Mouse (Mus musculus) cortical plate, adult 2 months (tissue): ENCODE results near the gene Rxfp1.

Source experiments
- CTCF ChIP-seq: fragments of 200-500 bp; IDR thresholded peaks from 2 replicates; pipeline ENCODE4 v1.5.1; 2011; ENCODE audit warnings: mild to moderate bottlenecking, control low read depth, low read length; ENCODE audit not compliant: insufficient read depth; ENCODE audit errors: extremely low read depth
- POLR2A ChIP-seq: fragments of 200-500 bp; IDR thresholded peaks from 2 replicates; pipeline ENCODE4 v1.6.1; 2011; ENCODE audit warnings: mild to moderate bottlenecking, low read length, control low read depth; ENCODE audit not compliant: insufficient read depth; ENCODE audit errors: extremely low read depth

DNA sequence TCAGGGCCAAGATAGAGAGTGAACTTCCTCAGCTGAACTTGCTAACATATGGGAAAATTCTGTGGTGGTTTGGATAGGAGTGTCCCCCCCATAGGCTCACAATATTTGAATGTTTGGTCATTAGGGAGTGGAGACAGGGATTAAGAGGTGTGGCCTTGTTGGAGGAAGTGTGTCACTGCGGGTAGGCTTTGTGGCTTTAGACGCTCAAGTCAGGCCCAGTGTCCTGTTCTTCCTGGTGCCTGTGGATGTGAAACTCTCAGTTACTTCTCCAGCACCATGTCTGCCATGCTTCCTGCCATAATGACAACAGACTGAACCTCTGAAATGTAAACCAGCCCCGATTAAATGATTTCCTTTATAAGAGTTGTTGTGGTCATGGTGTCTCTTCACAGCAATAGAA lies 61.3 kb downstream of the Rxfp1 start:
- TF ChIP-seq POLR2A (no peak), CTCF (no peak)
